Mouse (Mus musculus) kidney, adult 18-20 months (tissue): ENCODE data around the gene Sae1.

ENCODE experiments used
- DNase-seq: peaks from one replicate; pipeline ENCODE4 v3.0.0; 2021

Sae1 gene

GRCm38 (mm10) chr7:16273081-16273765, 114.4 kb downstream of the Sae1 start, which contains the start of gene Inafm1:
Gene Inafm1, minus strand, starts transcription at chr7:16273617.
- peak; percentile 88 for DNase-seq

- peak; percentile 69 for DNase-seq
These were observed 114.9 kb downstream of the Sae1 start for GRCm38 (mm10) chr7:16272681-16273080.

GRCm38 (mm10) chr7:16271139-16271538, 116.5 kb downstream of the Sae1 start:
- DNase-seq = no peak
